Mouse (Mus musculus) small intestine, adult 2 months (tissue): ENCODE data around the gene Hmx1.

Experiments
- CTCF ChIP-seq: fragments of 200-500 bp; IDR thresholded peaks from 2 replicates; pipeline ENCODE4 v1.5.1; 2012; ENCODE audit warnings: low read depth, mild to moderate bottlenecking, control low read depth, inconsistent platforms, low read length, moderate library complexity, mixed read lengths; ENCODE audit not compliant: insufficient replicate concordance, insufficient read length; ENCODE audit errors: extremely low read depth
- POLR2A ChIP-seq: fragments of 200-500 bp; IDR thresholded peaks from 2 replicates; pipeline ENCODE4 v1.6.1; 2012; ENCODE audit warnings: low read depth, mild to moderate bottlenecking, control low read depth, inconsistent platforms, low read length, moderate library complexity

DNA sequence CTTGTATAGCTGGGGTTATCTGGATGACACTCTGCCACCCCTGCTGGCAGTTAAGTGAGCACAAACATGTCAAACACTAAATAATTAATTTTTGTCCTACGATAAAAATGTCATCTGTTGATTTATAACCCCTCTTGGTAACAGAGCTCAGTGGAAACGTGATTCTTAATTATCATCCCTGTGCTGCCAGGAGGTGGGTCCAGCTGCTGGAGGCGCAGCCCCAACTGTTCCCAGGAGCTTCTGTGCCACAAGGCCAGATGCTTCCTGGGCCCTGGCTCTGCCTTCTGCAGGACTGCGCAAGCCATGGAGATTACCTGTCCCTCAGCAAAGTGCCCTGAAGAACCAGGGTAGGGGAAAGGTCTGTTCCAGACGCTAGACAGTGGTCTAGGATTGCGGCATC lies 43.2 kb downstream of the Hmx1 start:
- TF ChIP-seq POLR2A (no peak), CTCF (no peak)
